Mouse (Mus musculus) liver, embryonic 14.5 days (tissue): ENCODE data around the gene Sar1a. TPM values are rescaled to one million over a fixed set of nuclear protein-coding genes. Genes with fewer than 3 reads are reported as not detected.
A peak's percentile ranks its signal among the peaks of the same experiment; 100 is the strongest.

Experiments used
- ATAC-seq: fragments of 200-750 bp; cut with Nextera tagmentation; 2 replicates; pipeline ENCODE4 v1.8.0; 2017; ENCODE audit warnings: moderate number of reproducible peaks, mild to moderate bottlenecking, moderate library complexity; ENCODE audit not compliant: insufficient read depth
- DNase-seq, 3 experiments: peaks; one replicate each; pipeline ENCODE4 v3.0.0-alpha.2; 2012 to 2013; ENCODE audit warnings: low read depth in 3 of 3, low spot score in 3 of 3
- H3K27ac ChIP-seq: fragments of 300-500 bp; sonication (generic); 2 replicates; pipeline ENCODE4 v1.5.1; 2014; ENCODE audit warnings: moderate library complexity, mild to moderate bottlenecking, control low read depth, inconsistent platforms
- H3K27me3 ChIP-seq: fragments of 300-500 bp; sonication (generic); 2 replicates; pipeline ENCODE4 v1.6.1; 2014; ENCODE audit warnings: mild to moderate bottlenecking, low read length, moderate library complexity; ENCODE audit not compliant: control insufficient read depth, insufficient read depth
- H3K36me3 ChIP-seq: fragments of 300-500 bp; sonication (generic); replicated peaks from 2 replicates; pipeline ENCODE4 v1.6.1; 2014; ENCODE audit warnings: low read depth; ENCODE audit not compliant: control insufficient read depth, insufficient read depth
- H3K4me1 ChIP-seq, 2 experiments: fragments of 200-500 bp in 1 of 2; fragments of 300-500 bp in 1 of 2; sonication (generic) in 1 of 2; replicated peaks; 2 replicates each; pipeline ENCODE4 v1.6.1; 2012 to 2014; ENCODE audit warnings: antibody characterized with exemption in 1 of 2, inconsistent platforms in 1 of 2, low read length in 1 of 2; ENCODE audit not compliant: control insufficient read depth in 2 of 2, insufficient read depth in 2 of 2
- H3K4me2 ChIP-seq: fragments of 300-500 bp; sonication (generic); 2 replicates; pipeline ENCODE4 v1.6.1; 2014; ENCODE audit warnings: low read depth, mild to moderate bottlenecking, control low read depth, moderate library complexity
- H3K4me3 ChIP-seq, 2 experiments: fragments of 200-500 bp in 1 of 2; fragments of 300-500 bp in 1 of 2; sonication (generic) in 1 of 2; 2 replicates each; pipeline ENCODE4 v1.5.1; 2012 to 2014; ENCODE audit warnings: low read depth in 2 of 2, low read length in 2 of 2, mild to moderate bottlenecking in 2 of 2, control low read depth in 1 of 2, inconsistent platforms in 1 of 2, moderate library complexity in 1 of 2; ENCODE audit not compliant: insufficient read depth in 1 of 2
- H3K9ac ChIP-seq: fragments of 300-500 bp; sonication (generic); replicated peaks from 2 replicates; pipeline ENCODE4 v1.6.1; 2014; ENCODE audit warnings: mild to moderate bottlenecking, control low read depth, moderate library complexity
- H3K9me3 ChIP-seq: fragments of 300-500 bp; sonication (generic); 2 replicates; pipeline ENCODE4 v1.6.1; 2016; ENCODE audit warnings: low read length, mixed read lengths; ENCODE audit not compliant: control insufficient read depth
- CTCF ChIP-seq: IDR thresholded peaks from 2 replicates; pipeline ENCODE4 v1.5.1; 2016; ENCODE audit warnings: antibody characterized with exemption, low read depth, control low read depth
- EP300 ChIP-seq: IDR thresholded peaks from 2 replicates; pipeline ENCODE4 v1.6.1; 2016; ENCODE audit warnings: antibody characterized with exemption, low read depth
- WGBS: fragments of 180-500 bp; shearing (Covaris S2); extraction: QIAGEN DNeasy Blood & Tissue Kit; methylation state at CpG from one replicate; pipeline ENCODE4 v1.1.7; 2014; ENCODE audit not compliant: insufficient replicate concordance; 5-methylcytosine and 5-hydroxymethylcytosine counted together
- polyA plus RNA-seq, 2 experiments: library from polyadenylated mRNA; depleted of rRNA in 1 of 2; stranded (reverse) in 1 of 2; unstranded in 1 of 2; fragments of >200 nt; fragmentation: Nextera tagmentation in 1 of 2; extraction: Ambion mirVana in 1 of 2; gene quantifications; 2 replicates each; pipeline versions ENCODE4 v1.2.1 to v1.2.3; 2012 to 2014

Sar1a gene
- polyA plus RNA-seq, 2 experiments = 39.0 to 80.1 TPM

GRCm38 (mm10) chr10:61647790-61648736 is 32.0 kb upstream of the Sar1a start, which contains the start of gene Ppa1:
Ppa1 (plus strand) TSS chr10:61648552.
- DNase-seq = peak; percentile 71 to 78 (median 73)
- Histone ChIP-seq H3K9ac (peak within 1 kb of the TSS; percentile 84), H3K9me3 (no peaks in the 10 kb centered on the region), H3K27ac (peak within 1 kb of the TSS; percentile 42), H3K4me3 (peak within 1 kb of the TSS; percentile 88 to 94), H3K27me3 (no peaks in the 10 kb centered on the region), H3K4me1 (peaks cover 4 to 15% of the 10 kb centered on the region in 2 experiments), H3K36me3 (no peaks in the 10 kb centered on the region), H3K4me2 (peak within 1 kb of the TSS; percentile 98)
- 2% methylated on average over 50 of the region's 50 CpGs for WGBS
- TF ChIP-seq CTCF (no peak), EP300 (no peak)
- peak; percentile 92 for ATAC-seq

- Histone ChIP-seq H3K4me2 (peak overlapping the region; percentile 98), H3K4me3 (peak overlapping the region; percentile 88 to 94), H3K4me1 (peaks cover 4 to 15% of the 10 kb centered on the region in 2 experiments), H3K9me3 (no peaks in the 10 kb centered on the region), H3K36me3 (no peaks in the 10 kb centered on the region), H3K9ac (peak overlapping the region; percentile 84), H3K27me3 (no peaks in the 10 kb centered on the region), H3K27ac (peak overlapping the region; percentile 42)
- peak; percentile 60 for TF ChIP-seq EP300
- TF ChIP-seq CTCF = no peak
- WGBS = 1% methylated on average over 45 of the region's 49 CpGs
- DNase-seq (peak; percentile 60 to 69 (median 64)), ATAC-seq (peak; percentile 78)
Measured at GRCm38 (mm10) chr10:61648737-61649645, 31.1 kb upstream of the Sar1a start.

GRCm38 (mm10) chr10:61654105-61654504 is 26.0 kb upstream of the Sar1a start:
- DNase-seq = no peak
- Histone ChIP-seq H3K27ac (no peak overlapping the region), H3K36me3 (no peaks in the 10 kb centered on the region), H3K9ac (no peak overlapping the region), H3K4me2 (no peak overlapping the region), H3K9me3 (no peaks in the 10 kb centered on the region), H3K4me3 (no peak overlapping the region), H3K4me1 (peaks cover 2 to 7% of the 10 kb centered on the region in 2 experiments; a peak in 2 of 4 replicates), H3K27me3 (no peaks in the 10 kb centered on the region)
- ATAC-seq = no peak
- 71% methylated on average over 4 of the region's 4 CpGs for WGBS
- TF ChIP-seq EP300 = no peak
- TF ChIP-seq CTCF = no peak

- DNase-seq (no peak), ATAC-seq (no peak)
- Histone ChIP-seq H3K27me3 (no peaks in the 10 kb centered on the region), H3K36me3 (no peaks in the 10 kb centered on the region), H3K27ac (no peak overlapping the region), H3K4me2 (no peak overlapping the region), H3K9ac (no peak overlapping the region), H3K4me3 (no peak overlapping the region), H3K9me3 (no peaks in the 10 kb centered on the region), H3K4me1 (0 out of 4 replicates have a peak, but pooled peaks cover 0 to 4% of the 10 kb centered on the region in 2 experiments)
- TF ChIP-seq CTCF = no peak
- no peak for TF ChIP-seq EP300
- WGBS = 70% methylated on average over 7 of the region's 7 CpGs
Measured at GRCm38 (mm10) chr10:61654691-61655090, 25.4 kb upstream of the Sar1a start.
